Mouse (Mus musculus): Measurements from ENCODE around the gene Mmp27.

The Mmp27 gene

GRCm38 (mm10) chr9:7571162-7571561 lies at the start of gene Mmp27:
Gene Mmp27, plus strand, starts transcription at chr9:7571396.
- DNase-seq: no peak

GRCm38 (mm10) chr9:7526255-7526940 lies 44.8 kb upstream of the Mmp27 start:
- no peak for DNase-seq

- DNase-seq: no peak
These were observed 28.4 kb upstream of the Mmp27 start for GRCm38 (mm10) chr9:7542763-7543162.

- DNase-seq: no peak
These were observed 26.2 kb upstream of the Mmp27 start for GRCm38 (mm10) chr9:7544923-7545457.

- DNase-seq: peak; percentile 66
These were observed 25.7 kb upstream of the Mmp27 start for GRCm38 (mm10) chr9:7545471-7545870.

GRCm38 (mm10) chr9:7545920-7546319 lies 25.3 kb upstream of the Mmp27 start:
- no peak for DNase-seq

GRCm38 (mm10) chr9:7551943-7552342 lies 19.3 kb upstream of the Mmp27 start:
- DNase-seq: no peak

- DNase-seq: no peak
These were observed 17.7 kb upstream of the Mmp27 start for GRCm38 (mm10) chr9:7553536-7553935.

- DNase-seq: peak; percentile 29
These were observed 16.8 kb upstream of the Mmp27 start for GRCm38 (mm10) chr9:7554382-7554781.

- no peak for DNase-seq
These were observed 12.8 kb upstream of the Mmp27 start, which contains the start of gene Mmp8 for GRCm38 (mm10) chr9:7558221-7559017. Gene Mmp8, plus strand, starts transcription at chr9:7558456.

- no peak for DNase-seq
These were observed 11.2 kb upstream of the Mmp27 start for GRCm38 (mm10) chr9:7560026-7560425.

- DNase-seq: no peak
These were observed 3.8 kb upstream of the Mmp27 start for GRCm38 (mm10) chr9:7567376-7567775.

- DNase-seq: no peak
These were observed 3.3 kb upstream of the Mmp27 start for GRCm38 (mm10) chr9:7567923-7568322.

GRCm38 (mm10) chr9:7570485-7570884 lies 711 bp upstream of the Mmp27 start:
- no peak for DNase-seq

GRCm38 (mm10) chr9:7572188-7572587 lies 992 bp downstream of the Mmp27 start:
- no peak for DNase-seq

- peak; percentile 10 for DNase-seq
These were observed 1.6 kb downstream of the Mmp27 start for GRCm38 (mm10) chr9:7572663-7573308.

GRCm38 (mm10) chr9:7575526-7575925 lies 4.3 kb downstream of the Mmp27 start:
- no peak for DNase-seq

- DNase-seq: no peak
These were observed 6.2 kb downstream of the Mmp27 start for GRCm38 (mm10) chr9:7577371-7577770.

- no peak for DNase-seq
These were observed 18.9 kb downstream of the Mmp27 start for GRCm38 (mm10) chr9:7590063-7590462.

GRCm38 (mm10) chr9:7593272-7593812 lies 22.1 kb downstream of the Mmp27 start:
- DNase-seq: no peak

- peak; percentile 92 for DNase-seq
These were observed 23.8 kb downstream of the Mmp27 start for GRCm38 (mm10) chr9:7594816-7595540.

- peak; percentile 71 for DNase-seq
These were observed 32.0 kb downstream of the Mmp27 start for GRCm38 (mm10) chr9:7602982-7603742.
